Comparison of ENCODE assay signal across 20 mouse cellular contexts in genomic region chr5:88983170-88983569, GRCm38 (mm10).
DNase-seq lines count a peak whose midpoint lies in the region; ATAC-seq and TF ChIP-seq lines count a peak whose summit lies in the region.
"Had no signal": no experiment of that assay in that cellular context is flagged by ENCODE, and none has a peak within 500 bp of the region (broad histone marks: within the 10 kb centered on the region; RNA-seq: fewer than 3 reads in every experiment).

No protein-coding gene starts in this region.

- H3K4me3 ChIP-seq in megakaryocyte, embryonic 14.5 days (replicated peaks) = peak overlapping the region; percentile 33
- H3K4me3 ChIP-seq in intestine, embryonic 15.5 days (replicated peaks) = no peak overlapping the region
- no peak overlapping the region for H3K4me3 ChIP-seq in small intestine, adult 2 months (ENCODE audit: low read depth, low read length)
- H3K4me3 ChIP-seq: embryonic facial prominence, embryonic 13.5 days; forebrain, embryonic 13.5 days; heart, embryonic 13.5 days; hindbrain, embryonic 15.5 days had no signal

- H3K36me3 ChIP-seq in megakaryocyte, embryonic 14.5 days (replicated peaks; ENCODE audit: low read length) = no peaks in the 10 kb centered on the region
- no peaks in the 10 kb centered on the region for H3K36me3 ChIP-seq in intestine, embryonic 15.5 days
- no peaks in the 10 kb centered on the region for H3K36me3 ChIP-seq in small intestine, adult 2 months (ENCODE audit: control insufficient read depth, insufficient read depth, low read length)
- H3K36me3 ChIP-seq: embryonic facial prominence, embryonic 13.5 days; hindbrain, embryonic 15.5 days had no signal

- H3K9me3 ChIP-seq in megakaryocyte, embryonic 14.5 days = no peaks in the 10 kb centered on the region
- no peaks in the 10 kb centered on the region for H3K9me3 ChIP-seq in intestine, embryonic 15.5 days
- H3K9me3 ChIP-seq: embryonic facial prominence, embryonic 13.5 days; forebrain, embryonic 13.5 days; heart, embryonic 13.5 days; hindbrain, embryonic 15.5 days had no signal

- no peak overlapping the region for H3K4me2 ChIP-seq in intestine, embryonic 15.5 days (replicated peaks)
- H3K4me2 ChIP-seq: embryonic facial prominence, embryonic 13.5 days; forebrain, embryonic 13.5 days; heart, embryonic 13.5 days; hindbrain, embryonic 15.5 days had no signal

- 92% methylated on average over 2 of the region's 2 CpGs for WGBS in intestine, embryonic 15.5 days
- 32% methylated on average over 2 of the region's 2 CpGs for WGBS in small intestine, adult 2 months

- no peak for TF ChIP-seq POLR2A in small intestine, adult 2 months (IDR thresholded peaks at IDR 0.05; ENCODE audit: low read depth, low read length)

- peak; percentile 58 for DNase-seq in Muller cell, postnatal 12 days (ENCODE audit: inconsistent ontology term)
- DNase-seq in layer of hippocampus, adult 9-10 months (ENCODE audit: low spot score) = no peak
- DNase-seq in right cerebral cortex, postnatal 25 days = no peak
- DNase-seq: adrenal gland, postnatal 14 days; cerebellum, adult 18-20 months; cerebellum, adult 9-11 months; cerebellum, postnatal 36 days; gastrocnemius, postnatal 36 days; heart, postnatal 36 days had no signal

- H3K4me1 ChIP-seq in megakaryocyte, embryonic 14.5 days = peaks cover 48% of the 10 kb centered on the region
- peaks cover 3% of the 10 kb centered on the region; the same call in 1 of the 2 replicates for H3K4me1 ChIP-seq in intestine, embryonic 15.5 days (replicated peaks)
- H3K4me1 ChIP-seq in small intestine, adult 2 months (ENCODE audit: control insufficient read depth, insufficient read depth, insufficient read length, low read length) = peaks cover 22% of the 10 kb centered on the region
- H3K4me1 ChIP-seq: embryonic facial prominence, embryonic 13.5 days; forebrain, embryonic 13.5 days; hindbrain, embryonic 15.5 days had no signal

- H3K27ac ChIP-seq in intestine, embryonic 15.5 days = no peak overlapping the region
- peak overlapping the region; percentile 59 for H3K27ac ChIP-seq in small intestine, adult 2 months (ENCODE audit: insufficient read depth, low read depth, low read length)
- H3K27ac ChIP-seq: embryonic facial prominence, embryonic 13.5 days; forebrain, embryonic 13.5 days; hindbrain, embryonic 15.5 days had no signal

- no peaks in the 10 kb centered on the region for H3K27me3 ChIP-seq in megakaryocyte, embryonic 14.5 days (replicated peaks)
- H3K27me3 ChIP-seq in intestine, embryonic 15.5 days (replicated peaks) = no peaks in the 10 kb centered on the region
- H3K27me3 ChIP-seq in small intestine, adult 2 months (ENCODE audit: control insufficient read depth, insufficient read depth, low read length) = no peaks in the 10 kb centered on the region
- H3K27me3 ChIP-seq: embryonic facial prominence, embryonic 13.5 days; forebrain, embryonic 13.5 days; heart, embryonic 13.5 days; hindbrain, embryonic 15.5 days had no signal

- H3K9ac ChIP-seq in intestine, embryonic 15.5 days = no peak overlapping the region
- H3K9ac ChIP-seq: embryonic facial prominence, embryonic 13.5 days; forebrain, embryonic 13.5 days; heart, embryonic 13.5 days; hindbrain, embryonic 15.5 days had no signal

- ATAC-seq in megakaryocyte, adult 5-6 weeks (ENCODE audit: poor library complexity, severe bottlenecking) = no peak
- peak; percentile 35 for ATAC-seq in intestine, embryonic 15.5 days
- ATAC-seq in megakaryocyte progenitor cell, adult 5-6 weeks (replicated peaks; ENCODE audit: poor library complexity) = no peak
- ATAC-seq: activated CD4-positive, CD25-positive, alpha-beta regulatory T cell, adult 4 months; forebrain, embryonic 13.5 days; inflammation-experienced regulatory T-cells, adult 6 months had no signal

- TF ChIP-seq CTCF in small intestine, adult 2 months (IDR thresholded peaks at IDR 0.05; ENCODE audit: extremely low read depth, insufficient read length, insufficient replicate concordance, low read depth, low read length) = no peak
